Mouse (Mus musculus) thymus, postnatal 14 days (tissue): ENCODE results near the gene Dip2b.
A peak's percentile ranks its signal among the peaks of the same experiment; 100 is the strongest.

ENCODE experiments used
- DNase-seq: peaks from one replicate; pipeline ENCODE4 v3.0.0; 2021

Gene Dip2b

GRCm38 (mm10) chr15:100089645-100090053 is 51.2 kb downstream of the Dip2b start:
- DNase-seq, result peak; percentile 28

- DNase-seq, result no peak
These were observed 53.4 kb downstream of the Dip2b start for GRCm38 (mm10) chr15:100091818-100092217.

GRCm38 (mm10) chr15:100092258-100092657 is 53.8 kb downstream of the Dip2b start:
- peak; percentile 25 for DNase-seq

- no peak for DNase-seq
These were observed 58.3 kb downstream of the Dip2b start for GRCm38 (mm10) chr15:100096587-100097428.

- DNase-seq, result no peak
These were observed 61.9 kb downstream of the Dip2b start for GRCm38 (mm10) chr15:100100336-100100735.

- no peak for DNase-seq
These were observed 62.7 kb downstream of the Dip2b start for GRCm38 (mm10) chr15:100101206-100101605.

- DNase-seq, result no peak
These were observed 65.7 kb downstream of the Dip2b start for GRCm38 (mm10) chr15:100104126-100104525.

GRCm38 (mm10) chr15:100108071-100108782 is 69.8 kb downstream of the Dip2b start:
- DNase-seq, result no peak

- no peak for DNase-seq
These were observed 71.5 kb downstream of the Dip2b start for GRCm38 (mm10) chr15:100109916-100110315.

- DNase-seq, result no peak
These were observed 73.4 kb downstream of the Dip2b start for GRCm38 (mm10) chr15:100111891-100112290.

- no peak for DNase-seq
These were observed 74.0 kb downstream of the Dip2b start for GRCm38 (mm10) chr15:100112309-100112966.

GRCm38 (mm10) chr15:100113343-100114275 is 75.1 kb downstream of the Dip2b start:
- no peak for DNase-seq

GRCm38 (mm10) chr15:100115416-100115815 is 77.0 kb downstream of the Dip2b start:
- no peak for DNase-seq

- no peak for DNase-seq
These were observed 77.9 kb downstream of the Dip2b start for GRCm38 (mm10) chr15:100116325-100116724.

GRCm38 (mm10) chr15:100119225-100119788 is 80.8 kb downstream of the Dip2b start:
- DNase-seq, result no peak

GRCm38 (mm10) chr15:100121437-100121836 is 83.0 kb downstream of the Dip2b start:
- no peak for DNase-seq

- DNase-seq, result no peak
These were observed 85.4 kb downstream of the Dip2b start for GRCm38 (mm10) chr15:100123867-100124266.

GRCm38 (mm10) chr15:100125245-100125644 is 86.8 kb downstream of the Dip2b start:
- DNase-seq, result no peak

GRCm38 (mm10) chr15:100126456-100127107 is 88.1 kb downstream of the Dip2b start:
- DNase-seq, result peak; percentile 85

- no peak for DNase-seq
These were observed 90.8 kb downstream of the Dip2b start for GRCm38 (mm10) chr15:100129151-100129790.

GRCm38 (mm10) chr15:100139665-100140064 is 101.2 kb downstream of the Dip2b start:
- DNase-seq, result no peak
